Mouse (Mus musculus) T-helper 1 cell (primary cell): ENCODE results near the gene Tmc6.

ENCODE experiments used
- in situ Hi-C: fragments of 300-600 bp; cut with MboI, MseI; formaldehyde crosslinking; loops from one replicate; pipeline ENCODE4 v1.15.1; 2025; ENCODE audit warnings: high pct_unique_total_duplicates

Tmc6 gene

DNA sequence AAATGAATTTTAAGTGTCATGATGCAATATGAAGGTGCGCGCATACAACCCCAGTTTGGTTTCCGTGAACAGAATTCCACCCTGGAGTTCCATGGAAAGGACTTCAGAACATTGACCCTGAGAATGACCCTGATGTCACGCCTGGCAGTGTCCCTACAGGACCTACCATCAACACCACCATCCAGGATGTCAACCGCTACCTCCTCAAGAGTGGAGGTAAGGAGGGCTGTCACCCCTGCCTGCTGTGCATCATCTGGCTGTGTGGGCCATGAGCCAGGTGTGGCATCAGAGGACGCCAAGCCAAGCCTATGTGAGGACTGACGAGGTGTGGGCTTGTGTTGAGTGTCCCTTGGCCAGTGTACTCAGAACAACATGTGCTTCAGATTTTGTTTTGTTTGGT, 26.1 kb downstream of the Tmc6 start:
- in situ Hi-C loops, result no loop called here

DNA sequence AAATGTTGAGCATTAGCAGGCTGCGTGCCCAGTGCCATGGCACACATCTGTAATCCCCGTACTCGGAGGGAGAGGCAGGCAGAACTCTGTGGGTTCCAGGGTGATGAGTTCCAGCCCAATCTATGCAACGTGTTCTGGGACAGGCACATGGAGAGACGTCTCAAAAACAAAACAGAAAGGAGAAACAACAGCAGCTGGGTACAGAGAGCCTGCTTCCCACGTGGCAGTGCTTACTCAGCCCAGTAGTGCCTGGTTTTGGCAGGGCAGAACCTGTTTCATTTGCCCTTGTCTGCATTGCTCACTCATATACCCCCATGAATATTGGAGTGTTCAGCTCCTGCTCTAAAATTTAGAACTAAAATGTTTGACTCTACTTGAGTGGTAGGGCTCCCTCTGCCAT, 30.5 kb downstream of the Tmc6 start:
- in situ Hi-C loops, result no loop called here

DNA sequence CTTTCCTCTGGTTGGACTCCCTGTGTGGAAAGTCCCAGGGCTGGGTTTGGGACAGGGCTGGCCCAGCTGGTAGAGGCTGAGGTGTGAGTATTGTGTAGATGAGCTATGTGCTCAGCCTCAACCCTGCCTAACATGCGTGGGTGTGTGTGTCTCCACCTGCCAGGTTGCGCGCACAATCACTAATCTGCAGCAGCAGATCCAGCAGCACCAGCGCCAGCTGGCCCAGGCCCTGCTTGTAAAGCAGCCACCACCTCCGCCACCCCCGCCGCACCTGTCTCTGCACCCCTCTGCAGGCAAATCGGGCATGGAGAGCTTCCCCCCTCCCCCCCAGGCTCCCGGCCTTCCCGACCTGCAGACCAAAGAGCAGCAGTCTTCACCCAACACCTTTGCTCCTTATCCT, 32.6 kb downstream of the Tmc6 start:
- in situ Hi-C loops, result no loop called here

- in situ Hi-C loops, result no loop called here
These were observed 33.4 kb downstream of the Tmc6 start for GRCm38 (mm10) chr11:117748628-117749027.

- in situ Hi-C loops, result no loop called here
These were observed 38.5 kb downstream of the Tmc6 start for GRCm38 (mm10) chr11:117743454-117744030.

DNA sequence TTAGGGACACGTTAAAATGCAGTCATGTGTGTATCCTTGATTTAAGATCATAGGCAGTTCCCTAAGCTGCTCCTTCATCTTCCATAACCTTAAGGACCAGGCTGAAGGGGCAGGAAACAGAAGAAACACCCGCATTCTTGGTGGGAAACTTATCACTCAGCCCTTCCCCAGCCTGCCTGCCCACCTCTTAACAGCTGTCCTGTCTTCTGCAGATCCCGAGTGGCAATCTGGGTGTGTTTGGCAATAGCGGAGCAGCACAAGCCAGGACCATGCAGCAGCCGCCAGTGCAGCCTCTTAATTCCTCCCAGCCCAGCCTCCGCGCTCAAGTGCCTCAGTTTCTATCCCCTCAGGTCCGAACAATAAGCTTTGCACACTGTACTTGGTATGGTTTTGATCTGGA, 39.3 kb downstream of the Tmc6 start:
- in situ Hi-C loops, result no loop called here

DNA sequence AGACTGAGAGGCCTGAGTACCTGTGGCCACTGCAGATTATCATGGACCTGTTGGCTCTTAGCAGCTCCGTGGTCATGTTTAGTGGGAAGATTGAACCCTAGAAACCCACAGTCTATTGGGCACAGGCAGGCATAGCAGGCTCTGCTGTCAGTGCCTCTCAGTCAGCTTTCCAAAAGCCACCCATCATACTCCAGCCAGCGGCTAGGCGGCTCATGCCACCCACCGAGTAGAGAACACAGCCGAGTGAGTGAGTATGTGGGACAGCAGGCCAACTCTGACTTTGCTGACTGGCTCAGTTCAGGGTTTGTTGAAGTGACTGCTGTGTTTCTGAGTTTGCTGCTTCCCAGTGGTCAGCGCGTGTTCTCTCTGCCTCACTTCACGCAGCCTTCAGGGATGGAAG, 39.8 kb downstream of the Tmc6 start:
- in situ Hi-C loops, result no loop called here

DNA sequence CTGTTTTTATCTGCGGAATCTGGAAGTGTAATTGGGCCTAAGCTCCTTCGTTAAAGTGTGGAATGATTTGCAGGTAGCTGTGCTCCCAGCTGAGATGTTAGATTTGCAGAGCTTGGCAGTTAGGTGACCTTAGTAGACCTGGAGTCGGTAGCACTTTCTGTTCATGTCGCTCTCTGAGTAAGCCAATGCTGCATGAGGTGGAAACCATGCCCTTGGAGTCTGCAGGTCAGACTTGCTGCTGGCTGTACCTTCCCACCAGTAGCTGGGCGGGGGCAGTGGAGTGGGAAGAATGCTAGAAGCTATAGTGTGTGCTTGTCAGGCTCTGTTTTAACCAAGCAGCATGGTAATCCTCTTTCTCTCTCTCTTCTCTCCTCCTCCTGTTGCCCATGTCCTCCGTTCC, 40.9 kb downstream of the Tmc6 start:
- in situ Hi-C loops, result no loop called here

DNA sequence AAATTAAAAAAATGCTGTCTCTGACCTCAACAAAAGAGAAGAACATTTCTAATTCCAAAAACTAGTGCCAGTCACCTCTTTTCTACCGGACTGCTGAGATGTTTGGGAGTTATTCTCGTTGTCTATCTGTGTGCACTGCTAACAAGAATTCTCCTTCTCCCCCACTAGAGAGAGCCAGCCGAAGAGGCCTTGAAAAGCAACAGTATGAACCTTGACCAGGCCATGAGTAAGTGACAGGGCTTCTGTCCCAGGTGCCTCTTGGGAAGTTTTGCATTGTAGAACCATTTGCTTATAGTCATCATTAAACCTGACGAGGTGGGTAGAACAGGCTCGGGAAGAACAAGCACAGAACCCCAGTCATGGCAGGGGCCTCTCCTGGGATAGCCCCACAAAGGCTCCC, 43.9 kb downstream of the Tmc6 start:
- in situ Hi-C loops, result no loop called here

DNA sequence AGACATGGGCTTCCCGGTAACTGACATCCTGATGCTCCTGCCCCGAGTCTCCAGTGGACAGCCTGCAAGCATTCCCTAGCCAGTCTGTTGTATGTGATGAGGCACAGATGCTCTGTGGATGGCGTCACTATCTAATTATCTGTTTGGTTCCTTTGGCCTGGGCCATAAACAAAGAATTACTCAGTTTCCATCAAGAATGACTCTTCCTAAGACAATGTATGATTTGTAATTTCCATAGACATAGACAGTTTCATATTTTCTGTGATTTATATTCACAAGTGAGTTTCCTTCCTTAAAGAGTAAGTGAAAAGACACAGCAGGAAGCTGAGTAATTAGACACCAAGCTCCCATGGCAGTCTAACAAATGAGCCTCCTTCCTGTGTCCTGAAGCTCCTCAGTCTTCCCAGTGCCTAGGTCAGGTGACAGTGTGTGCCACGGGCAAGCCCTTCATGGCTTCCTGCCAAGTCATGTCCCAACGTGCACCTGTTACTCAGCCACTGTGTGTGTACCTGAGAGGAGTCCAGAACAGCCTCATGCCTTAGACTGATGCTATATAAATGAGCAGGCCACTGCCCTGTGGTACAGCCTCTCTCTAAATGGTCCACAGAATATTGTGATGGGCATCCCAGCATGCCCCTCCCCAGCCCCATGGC, 45.8 kb downstream of the Tmc6 start:
- in situ Hi-C loops, result no loop called here

DNA sequence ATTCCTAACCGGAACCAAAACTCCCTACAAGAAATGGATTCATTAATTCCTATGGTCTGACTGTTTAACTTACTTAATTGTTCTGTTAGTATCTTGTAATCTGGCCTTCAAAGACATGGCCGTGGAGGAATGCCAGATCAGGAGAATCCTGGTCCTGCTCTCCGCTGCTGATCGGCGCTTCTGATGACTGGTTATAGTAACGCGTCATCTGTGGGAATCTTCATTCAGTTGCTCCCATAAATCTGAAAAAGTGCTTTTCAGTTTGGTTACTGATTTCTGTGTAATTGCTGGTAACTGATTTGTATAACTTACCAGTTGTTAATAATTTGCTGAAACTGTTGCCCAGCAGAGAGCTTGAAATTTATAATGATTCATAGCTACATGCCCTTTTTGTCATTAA, 50.5 kb downstream of the Tmc6 start:
- in situ Hi-C loops, result no loop called here

DNA sequence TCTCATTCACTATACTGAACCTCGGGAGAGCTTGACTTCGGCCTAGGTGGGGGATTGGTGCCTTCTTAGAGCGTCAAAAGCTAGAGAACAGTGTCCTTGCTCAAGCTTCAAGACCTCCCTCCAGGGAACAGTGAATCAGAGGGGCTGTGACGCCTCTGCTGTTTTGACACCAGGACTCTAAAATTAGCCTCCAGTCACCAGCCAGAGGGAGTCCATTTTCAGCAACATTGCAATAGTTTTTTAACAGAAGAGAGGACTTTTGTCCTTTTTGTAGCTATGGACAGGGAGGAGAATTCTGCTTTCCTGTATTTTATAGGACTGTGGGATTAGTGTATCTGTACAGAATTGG, 51.5 kb downstream of the Tmc6 start:
- in situ Hi-C loops, result no loop called here

DNA sequence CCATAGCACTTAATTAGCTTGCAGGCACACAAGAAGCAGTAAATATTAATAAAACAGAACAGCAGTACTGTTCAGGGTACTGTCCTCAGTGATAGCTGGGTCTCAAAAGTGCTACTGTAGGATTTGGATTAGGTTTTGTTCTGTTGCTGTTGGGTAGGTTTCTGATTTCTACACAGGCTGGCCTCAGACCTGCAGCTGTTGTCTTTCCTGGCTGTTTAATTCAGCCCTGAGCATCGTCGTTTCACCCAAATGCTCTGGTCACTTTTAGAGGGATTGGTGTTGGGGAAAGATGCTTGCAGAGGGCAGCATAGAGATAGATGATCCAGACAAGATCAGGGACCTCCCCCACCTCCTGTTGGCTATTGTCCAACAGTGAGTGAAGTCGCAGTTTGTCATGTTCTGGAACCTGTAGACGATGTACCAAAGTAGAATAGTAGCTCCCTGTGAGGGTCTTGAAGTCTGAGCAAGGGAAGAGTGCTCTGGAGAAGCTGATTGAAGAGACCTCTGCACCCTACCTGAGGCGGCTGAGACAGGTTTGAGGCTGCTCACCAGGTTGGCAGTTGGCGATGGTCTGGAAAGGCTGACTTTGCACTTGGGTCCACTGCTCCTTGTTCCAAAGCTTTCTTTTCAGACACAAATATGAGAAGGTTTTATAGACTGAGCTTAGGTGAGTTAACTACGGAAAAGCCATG, 52.1 kb downstream of the Tmc6 start:
- in situ Hi-C loops, result loop anchor here (10.0 kb wide), 1 partner anchor 1315 kb away; the partner anchor contains the start of gene Rnf157

- in situ Hi-C loops, result loop anchor here (10.0 kb wide), 1 partner anchor 1315 kb away; the partner anchor contains the start of gene Rnf157
These were observed 52.7 kb downstream of the Tmc6 start for GRCm38 (mm10) chr11:117729341-117729740.

- in situ Hi-C loops, result loop anchor here (10.0 kb wide), 1 partner anchor 1314 kb away; the partner anchor contains the start of gene Rnf157
These were observed 53.2 kb downstream of the Tmc6 start for GRCm38 (mm10) chr11:117728841-117729240.

DNA sequence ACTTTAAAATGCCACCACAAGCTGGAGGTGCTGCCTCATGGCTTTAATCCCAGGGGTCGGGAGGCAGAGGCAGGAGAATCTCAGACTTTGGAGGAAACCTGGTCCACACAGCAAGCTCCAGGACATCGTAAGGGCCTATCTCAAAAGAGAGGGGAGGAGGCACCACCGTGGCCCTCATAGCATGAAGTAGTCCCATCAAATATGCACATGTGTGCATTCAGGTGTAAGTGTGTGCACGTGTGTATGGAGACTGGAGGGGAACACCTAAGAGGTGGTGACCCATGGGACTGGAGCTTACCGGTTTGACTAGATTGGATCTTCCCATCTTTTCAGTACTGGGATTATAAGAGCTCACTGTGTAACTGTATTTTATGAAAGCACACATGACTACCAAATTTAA, 53.8 kb downstream of the Tmc6 start:
- in situ Hi-C loops, result loop anchor here (10.0 kb wide), 1 partner anchor 1313 kb away; the partner anchor contains the start of gene Rnf157

DNA sequence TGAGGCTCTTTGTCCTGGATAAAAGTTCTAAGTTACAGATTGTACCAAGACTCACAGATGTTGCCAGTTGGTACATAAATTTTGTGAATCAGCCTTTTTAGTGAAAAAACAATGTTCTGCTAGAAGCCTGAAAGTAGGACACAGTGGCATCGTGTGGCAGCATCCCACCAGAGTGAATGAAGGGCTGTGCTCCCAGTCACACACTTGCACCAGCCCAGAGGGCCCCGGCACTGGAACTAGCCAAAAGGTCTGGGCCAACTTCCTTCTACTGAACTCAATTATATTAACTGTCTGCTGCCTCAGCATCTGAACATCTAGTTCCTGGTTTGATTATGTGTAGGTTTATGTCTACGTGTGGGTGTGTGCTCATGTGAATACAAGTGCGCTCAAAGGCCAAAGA, 55.0 kb downstream of the Tmc6 start:
- in situ Hi-C loops, result loop anchor here (10.0 kb wide), 1 partner anchor 1312 kb away; the partner anchor contains the start of gene Rnf157

DNA sequence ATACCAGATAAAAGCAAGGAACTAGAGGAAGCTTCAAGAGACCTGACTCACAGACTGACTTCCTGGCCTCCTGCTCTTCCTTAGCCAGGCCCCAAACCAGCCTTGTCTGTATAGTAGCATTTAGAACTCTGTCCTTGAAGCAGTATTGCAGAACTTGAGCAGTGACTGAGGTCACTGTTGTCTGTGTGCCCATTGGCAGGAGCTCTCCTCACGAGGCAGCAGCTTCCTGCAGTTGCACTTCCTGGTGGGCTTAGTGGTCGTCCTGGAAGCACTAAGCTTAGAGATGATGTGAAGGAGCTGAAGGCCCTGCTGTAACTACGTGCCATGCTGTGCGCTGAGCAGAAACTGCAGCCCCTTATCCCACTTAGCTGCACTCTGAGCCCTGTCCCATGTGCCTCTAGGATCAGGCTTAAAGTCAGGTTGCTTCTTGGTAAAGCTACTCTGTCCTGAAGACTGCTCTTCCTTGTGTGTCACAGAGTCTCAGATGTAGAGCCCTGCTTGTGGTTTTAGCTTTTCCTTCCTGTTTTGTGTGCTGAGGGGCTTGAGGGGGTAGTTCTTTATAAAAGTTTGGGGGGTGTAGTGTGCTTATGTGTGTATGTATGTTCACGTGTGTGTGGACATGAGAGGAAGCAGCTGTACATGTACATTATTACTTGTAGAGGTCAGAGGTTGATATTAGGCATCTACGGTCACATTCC, 57.2 kb downstream of the Tmc6 start:
- in situ Hi-C loops, result loop anchor here (10.0 kb wide), 1 partner anchor 1310 kb away; the partner anchor contains the start of gene Rnf157

- in situ Hi-C loops, result no loop called here
These were observed 63.2 kb downstream of the Tmc6 start for GRCm38 (mm10) chr11:117718838-117719237.
